Mouse (Mus musculus) midbrain, embryonic 16.5 days (tissue): ENCODE data around the gene Coq8b. TPM values are rescaled to one million over a fixed set of nuclear protein-coding genes. Genes with fewer than 3 reads are reported as not detected.

Experiments used
- ATAC-seq: fragments of 200-750 bp; cut with Nextera tagmentation; 2 replicates; pipeline ENCODE4 v1.8.0; 2017; ENCODE audit warnings: moderate TSS enrichment
- H3K27ac ChIP-seq: fragments of 300-500 bp; sonication (generic); 2 replicates; pipeline ENCODE4 v1.5.1; 2014; ENCODE audit warnings: mild to moderate bottlenecking, low read length, mixed read lengths
- H3K27me3 ChIP-seq: fragments of 300-500 bp; sonication (generic); 2 replicates; pipeline ENCODE4 v1.6.1; 2014; ENCODE audit warnings: low read depth, low read length, mixed read lengths; ENCODE audit not compliant: control insufficient read depth, insufficient read depth
- H3K36me3 ChIP-seq: fragments of 300-500 bp; sonication (generic); 2 replicates; pipeline ENCODE4 v1.6.1; 2014; ENCODE audit warnings: mild to moderate bottlenecking, low read length, moderate library complexity, mixed read lengths; ENCODE audit not compliant: control insufficient read depth, insufficient read depth
- H3K4me1 ChIP-seq: fragments of 300-500 bp; sonication (generic); 2 replicates; pipeline ENCODE4 v1.6.1; 2014; ENCODE audit warnings: mild to moderate bottlenecking, low read length, mixed read lengths; ENCODE audit not compliant: control insufficient read depth, insufficient read depth
- H3K4me2 ChIP-seq: fragments of 300-500 bp; sonication (generic); 2 replicates; pipeline ENCODE4 v1.6.1; 2014; ENCODE audit warnings: mild to moderate bottlenecking, low read length, mixed read lengths
- H3K4me3 ChIP-seq: fragments of 300-500 bp; sonication (generic); 2 replicates; pipeline ENCODE4 v1.5.1; 2014; ENCODE audit warnings: low read depth, mild to moderate bottlenecking, low read length, moderate library complexity, mixed read lengths
- H3K9ac ChIP-seq: fragments of 300-500 bp; sonication (generic); 2 replicates; pipeline ENCODE4 v1.6.1; 2014; ENCODE audit warnings: low read depth, low read length, mixed read lengths
- H3K9me3 ChIP-seq: fragments of 300-500 bp; sonication (generic); replicated peaks from 2 replicates; pipeline ENCODE4 v1.6.1; 2014; ENCODE audit warnings: mild to moderate bottlenecking, low read length, mixed read lengths; ENCODE audit not compliant: control insufficient read depth, poor library complexity, severe bottlenecking
- WGBS: fragments of 180-500 bp; shearing (Covaris S2); extraction: QIAGEN DNeasy Blood & Tissue Kit; methylation state at CpG from one replicate; pipeline ENCODE4 v1.1.7; 2014; 5-methylcytosine and 5-hydroxymethylcytosine counted together
- polyA plus RNA-seq: library from polyadenylated mRNA; unstranded; fragments of >200 nt; fragmentation: Nextera tagmentation; extraction: Ambion mirVana; gene quantifications from 2 replicates; pipeline ENCODE4 v1.2.1, GENCODE M21; 2015

Gene Coq8b
- 21.1 and 23.7 TPM in 2 replicates for polyA plus RNA-seq

GRCm38 (mm10) chr7:27232781-27233281, at the start of gene Coq8b:
Coq8b (plus strand) TSS chr7:27233023.
- ATAC-seq: peak; percentile 92
- WGBS: under 1% methylated on average over 25 of the region's 25 CpGs
- H3K27me3 ChIP-seq: no peaks in the 10 kb centered on the region
- peaks cover 19% of the 10 kb centered on the region for H3K4me1 ChIP-seq
- H3K4me3 ChIP-seq: peak within 1 kb of the TSS; percentile 66
- H3K4me2 ChIP-seq: peak within 1 kb of the TSS; percentile 91
- H3K27ac ChIP-seq: peak within 1 kb of the TSS; percentile 87
- H3K9ac ChIP-seq: peak within 1 kb of the TSS; percentile 69
- no peaks in the 10 kb centered on the region for H3K36me3 ChIP-seq
- H3K9me3 ChIP-seq: no peaks in the 10 kb centered on the region

- WGBS: 63% methylated on average over 3 of the region's 3 CpGs
Measured at GRCm38 (mm10) chr7:27184964-27185363, 47.9 kb upstream of the Coq8b start.

GRCm38 (mm10) chr7:27185986-27186385, 46.8 kb upstream of the Coq8b start:
- ATAC-seq: no peak
- no peak overlapping the region for H3K4me2 ChIP-seq
- H3K4me3 ChIP-seq: no peak overlapping the region
- no peaks in the 10 kb centered on the region for H3K4me1 ChIP-seq
- no peak overlapping the region for H3K9ac ChIP-seq
- WGBS: 89% methylated on average over 5 of the region's 5 CpGs
- no peaks in the 10 kb centered on the region for H3K27me3 ChIP-seq
- no peak overlapping the region for H3K27ac ChIP-seq
- peaks cover 58% of the 10 kb centered on the region for H3K36me3 ChIP-seq
- no peaks in the 10 kb centered on the region for H3K9me3 ChIP-seq

More at GRCm38 (mm10) chr7:27184964-27185363, 47.9 kb upstream of the Coq8b start:
- H3K27ac ChIP-seq: no peak overlapping the region
- ATAC-seq: no peak
- no peaks in the 10 kb centered on the region for H3K4me1 ChIP-seq
- H3K27me3 ChIP-seq: no peaks in the 10 kb centered on the region
- no peak overlapping the region for H3K4me2 ChIP-seq
- H3K9me3 ChIP-seq: no peaks in the 10 kb centered on the region
- no peak overlapping the region for H3K4me3 ChIP-seq
- H3K9ac ChIP-seq: no peak overlapping the region
- H3K36me3 ChIP-seq: peaks cover 48% of the 10 kb centered on the region

GRCm38 (mm10) chr7:27189271-27189931, 43.4 kb upstream of the Coq8b start:
- H3K4me1 ChIP-seq: peaks cover 14% of the 10 kb centered on the region
- H3K27me3 ChIP-seq: no peaks in the 10 kb centered on the region
- no peak for ATAC-seq
- no peak overlapping the region for H3K4me3 ChIP-seq
- no peak overlapping the region for H3K9ac ChIP-seq
- no peak overlapping the region for H3K27ac ChIP-seq
- H3K36me3 ChIP-seq: peaks cover 76% of the 10 kb centered on the region
- H3K9me3 ChIP-seq: no peaks in the 10 kb centered on the region
- WGBS: 92% methylated on average over 10 of the region's 10 CpGs
- H3K4me2 ChIP-seq: no peak overlapping the region

- Histone ChIP-seq H3K4me3 (no peak overlapping the region), H3K27me3 (no peaks in the 10 kb centered on the region), H3K9me3 (no peaks in the 10 kb centered on the region), H3K4me2 (no peak overlapping the region), H3K9ac (no peak overlapping the region), H3K4me1 (peaks cover 27% of the 10 kb centered on the region), H3K27ac (no peak overlapping the region), H3K36me3 (peaks cover 52% of the 10 kb centered on the region)
- no peak for ATAC-seq
- 97% methylated on average over 5 of the region's 5 CpGs for WGBS
Measured at GRCm38 (mm10) chr7:27192434-27192833, 40.4 kb upstream of the Coq8b start.

GRCm38 (mm10) chr7:27193731-27194130, 39.1 kb upstream of the Coq8b start:
- H3K4me3 ChIP-seq: 0 out of 2 replicates have a peak overlapping the region, but pooled peaks have one; percentile 0
- ATAC-seq: no peak
- H3K9ac ChIP-seq: no peak overlapping the region
- no peaks in the 10 kb centered on the region for H3K27me3 ChIP-seq
- H3K27ac ChIP-seq: no peak overlapping the region
- H3K4me1 ChIP-seq: peaks cover 27% of the 10 kb centered on the region
- WGBS: 92% methylated on average over 4 of the region's 4 CpGs
- H3K36me3 ChIP-seq: peaks cover 42% of the 10 kb centered on the region
- peak overlapping the region; percentile 17; the same call in 1 of the 2 replicates for H3K4me2 ChIP-seq
- H3K9me3 ChIP-seq: no peaks in the 10 kb centered on the region

GRCm38 (mm10) chr7:27195681-27196611, 36.9 kb upstream of the Coq8b start, which contains the start of the genes BC024978 and Snrpa:
BC024978 (plus strand) TSS chr7:27195781.
Snrpa (minus strand) TSS chr7:27196271.
- Histone ChIP-seq H3K36me3 (peaks cover 21% of the 10 kb centered on the region), H3K9ac (peak within 1 kb of the TSS; percentile 91), H3K9me3 (no peaks in the 10 kb centered on the region), H3K4me1 (peaks cover 27% of the 10 kb centered on the region), H3K4me3 (peak within 1 kb of the TSS; percentile 91), H3K27me3 (no peaks in the 10 kb centered on the region), H3K4me2 (peak within 1 kb of the TSS; percentile 85), H3K27ac (peak within 1 kb of the TSS; percentile 97)
- WGBS: 1% methylated on average over 64 of the region's 64 CpGs
- ATAC-seq: peak; percentile 98

- Histone ChIP-seq H3K36me3 (peaks cover 11% of the 10 kb centered on the region), H3K4me2 (no peak overlapping the region), H3K4me1 (peaks cover 27% of the 10 kb centered on the region), H3K9me3 (no peaks in the 10 kb centered on the region), H3K4me3 (no peak overlapping the region), H3K27me3 (no peaks in the 10 kb centered on the region), H3K9ac (no peak overlapping the region), H3K27ac (no peak overlapping the region)
- WGBS: 86% methylated on average over 3 of the region's 3 CpGs
- ATAC-seq: no peak
Measured at GRCm38 (mm10) chr7:27197136-27197535, 35.7 kb upstream of the Coq8b start.
